Mouse (Mus musculus): ENCODE results near the gene Rgs3. TPM values are rescaled to one million over a fixed set of nuclear protein-coding genes. Genes with fewer than 3 reads are reported as not detected.
A peak's percentile ranks its signal among the peaks of the same experiment; 100 is the strongest.

Rgs3 gene
- total RNA-seq, 2 experiments from 2014 or later, result 20.1 to 32.8 TPM

- peak; percentile 66 for DNase-seq
Observed at GRCm38 (mm10) chr4:62727541-62728303, 168.1 kb downstream of the Rgs3 start.

DNA sequence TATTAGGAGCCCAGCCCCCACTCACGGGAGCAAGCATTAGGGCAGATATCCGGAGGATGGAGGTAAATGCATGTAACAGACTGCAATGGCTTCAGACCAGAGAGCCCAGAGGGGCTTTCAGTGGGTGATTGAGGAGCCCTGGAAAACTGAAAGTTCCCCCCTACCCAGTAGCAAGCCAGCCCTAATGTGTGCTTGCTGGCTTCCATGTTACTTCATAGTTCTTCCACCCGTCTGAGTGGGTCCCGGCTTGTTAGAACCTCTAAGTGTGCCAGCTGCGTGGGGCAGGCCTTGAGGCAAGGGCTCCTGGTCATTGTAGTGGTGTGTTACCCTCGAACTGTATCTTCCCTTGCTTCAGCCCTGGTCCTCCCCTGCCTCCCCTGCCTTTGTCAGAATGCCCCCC, 168.8 kb downstream of the Rgs3 start:
- no peak for DNase-seq

GRCm38 (mm10) chr4:62729191-62729590, 169.5 kb downstream of the Rgs3 start:
- no peak for DNase-seq

DNA sequence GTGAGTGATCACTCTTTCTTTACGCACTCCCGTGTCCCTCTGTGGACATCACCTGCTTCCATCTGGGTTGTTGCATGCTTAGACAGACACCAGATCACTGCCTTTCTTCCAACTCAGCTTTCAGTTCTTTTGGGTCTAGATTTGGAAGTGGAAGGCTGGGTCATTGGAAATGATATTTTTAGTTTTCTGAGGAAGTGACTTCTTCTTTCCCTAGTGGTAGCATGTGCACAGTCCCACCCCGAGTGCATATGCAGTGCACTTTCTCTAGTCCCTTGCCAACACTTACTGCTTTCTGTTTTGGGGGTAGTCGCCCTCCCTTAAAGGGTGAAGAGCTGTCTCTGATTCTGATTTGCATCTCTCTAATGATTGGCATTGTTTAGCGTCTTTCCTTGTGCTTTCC, 170.3 kb downstream of the Rgs3 start:
- no peak for DNase-seq

DNA sequence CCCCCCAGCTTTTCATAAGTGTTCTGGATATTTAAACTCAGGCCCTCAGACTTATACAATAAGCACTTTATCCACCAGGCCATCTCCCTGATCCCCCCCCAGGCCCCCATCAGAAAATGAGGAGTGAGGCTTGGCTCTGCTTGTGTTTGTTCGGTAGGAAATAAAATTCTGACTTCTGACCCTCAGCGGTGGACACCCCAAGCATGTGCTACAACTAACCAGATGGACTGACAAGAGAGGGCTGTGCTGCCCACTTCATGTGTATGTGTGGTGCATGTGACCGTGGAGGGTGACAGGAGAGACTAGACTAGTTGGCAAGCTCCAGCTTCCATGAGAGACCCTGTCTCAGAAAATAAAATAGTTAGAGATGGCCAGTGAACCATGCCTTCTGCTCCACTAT, 171.2 kb downstream of the Rgs3 start:
- DNase-seq, result no peak

GRCm38 (mm10) chr4:62731531-62732063, 171.9 kb downstream of the Rgs3 start:
- peak; percentile 53 for DNase-seq

DNA sequence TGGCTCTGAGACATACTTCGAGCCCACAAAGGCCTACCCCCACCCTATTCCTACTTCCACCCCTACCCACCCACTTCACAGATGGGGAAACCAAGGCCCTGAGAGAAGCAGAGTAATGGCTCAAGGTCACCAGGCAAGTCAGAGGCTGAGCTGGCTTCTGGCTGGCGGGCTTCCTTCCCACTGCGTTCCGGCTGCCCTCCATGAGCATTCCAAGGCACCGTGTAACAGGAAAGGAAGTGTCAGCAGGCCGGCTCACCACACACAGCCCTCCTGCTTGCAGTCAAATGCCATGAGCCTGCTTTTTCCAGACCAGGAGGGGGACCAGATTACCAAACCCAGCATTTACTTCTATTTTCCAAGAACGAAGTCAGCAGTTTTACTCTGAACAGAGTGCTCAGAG, 172.4 kb downstream of the Rgs3 start:
- DNase-seq, result peak; percentile 44

GRCm38 (mm10) chr4:62732840-62733239, 173.2 kb downstream of the Rgs3 start:
- no peak for DNase-seq

- DNase-seq, result no peak
Observed at GRCm38 (mm10) chr4:62733938-62734337, 174.3 kb downstream of the Rgs3 start.

DNA sequence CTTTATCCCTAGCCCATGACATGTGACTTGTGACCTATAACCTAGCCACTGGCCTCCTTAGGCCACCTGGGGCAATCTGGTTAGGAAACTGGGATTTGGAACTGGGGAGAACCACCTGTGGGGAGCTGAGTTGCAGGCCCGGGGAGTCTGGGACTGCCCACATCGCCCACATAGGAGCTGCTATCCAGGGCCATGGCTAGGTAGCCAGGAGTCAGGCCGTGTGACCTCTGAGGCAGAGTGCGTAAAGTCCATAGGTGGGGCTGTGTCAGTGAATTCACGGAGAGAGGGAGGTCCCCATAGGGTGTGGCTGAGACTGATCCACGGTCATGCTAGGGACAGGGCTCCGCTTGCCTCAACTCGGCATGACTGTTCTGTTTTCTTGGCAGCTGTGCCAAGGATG, 175.6 kb downstream of the Rgs3 start:
- DNase-seq, result no peak

- no peak for DNase-seq
Observed at GRCm38 (mm10) chr4:62735878-62736277, 176.2 kb downstream of the Rgs3 start.

DNA sequence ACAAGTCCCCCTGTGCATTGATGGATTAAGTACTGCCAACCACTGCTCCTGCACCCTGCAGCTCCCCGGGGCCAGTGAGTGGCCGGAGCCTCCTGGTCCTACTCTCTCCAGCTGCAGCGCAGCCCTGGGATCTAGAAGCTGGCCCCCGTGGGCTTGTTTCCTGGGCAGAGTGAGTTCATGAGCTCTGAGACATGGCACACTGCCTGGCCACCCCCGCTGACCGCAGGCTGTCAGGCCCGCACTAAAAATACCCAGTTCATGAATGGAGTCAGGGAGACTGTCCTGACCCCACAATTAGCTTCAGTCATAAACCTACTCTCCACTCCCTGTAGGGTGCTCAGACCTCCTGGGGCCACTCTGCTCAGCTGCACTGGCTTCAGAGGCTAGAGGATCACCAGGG, 176.8 kb downstream of the Rgs3 start:
- peak; percentile 69 for DNase-seq

DNA sequence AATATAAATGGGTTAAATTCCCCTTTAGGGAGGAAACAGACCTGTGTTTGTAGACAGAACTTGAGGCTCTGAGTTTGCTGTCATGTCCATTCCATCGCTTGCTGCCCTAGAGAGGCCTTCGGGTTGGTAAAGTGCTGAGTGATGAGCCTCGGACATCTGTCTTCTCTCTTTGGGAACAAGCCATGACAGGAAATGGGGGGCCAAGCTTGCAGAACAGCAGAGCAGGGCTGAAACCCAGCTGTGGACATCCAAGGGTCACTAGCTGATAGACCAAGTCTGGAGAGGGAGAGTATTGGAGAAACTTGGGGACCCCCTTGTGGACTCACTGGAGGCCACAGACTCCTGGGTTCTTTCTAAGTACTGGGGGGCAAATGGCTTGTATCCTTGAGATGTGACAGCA, 177.3 kb downstream of the Rgs3 start:
- no peak for DNase-seq

DNA sequence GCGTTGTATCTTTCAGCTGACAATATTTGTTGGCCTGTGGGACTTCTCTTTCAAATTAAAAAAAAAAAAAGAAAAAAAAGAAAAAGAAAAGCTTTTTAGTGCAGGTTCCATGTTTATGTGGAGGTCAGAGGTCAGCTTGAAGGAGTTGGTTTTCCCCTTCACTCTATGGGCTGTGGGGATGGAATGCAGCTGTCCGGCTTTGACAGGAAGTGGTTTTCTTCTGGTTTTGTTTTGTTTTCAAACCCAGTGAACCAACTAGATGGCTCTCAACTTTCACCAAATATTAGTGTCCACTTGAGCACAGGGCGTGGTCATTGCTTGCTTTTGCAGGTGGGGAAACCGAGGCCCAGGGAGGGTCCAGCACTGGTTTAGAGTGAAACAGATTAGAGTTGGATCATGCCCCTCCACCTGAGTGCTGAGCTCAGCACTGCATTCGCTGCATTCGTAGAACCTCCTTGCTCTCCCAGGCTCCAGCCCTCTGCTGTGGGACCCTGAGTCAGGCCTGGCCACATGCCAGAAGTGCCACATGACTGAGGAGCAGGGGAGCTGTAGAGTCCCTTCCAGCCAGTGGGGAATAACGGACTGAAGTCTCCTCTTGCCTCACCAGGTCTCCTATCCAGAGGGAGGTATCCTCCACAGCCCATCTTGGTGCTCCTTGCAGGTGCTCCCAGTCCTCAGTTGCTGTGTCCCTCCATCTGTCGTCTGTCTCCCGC, 178.5 kb downstream of the Rgs3 start:
- peak; percentile 63 for DNase-seq

GRCm38 (mm10) chr4:62738996-62739395, 179.3 kb downstream of the Rgs3 start:
- DNase-seq, result no peak

- DNase-seq, result no peak
Observed at GRCm38 (mm10) chr4:62739591-62739990, 179.9 kb downstream of the Rgs3 start.

DNA sequence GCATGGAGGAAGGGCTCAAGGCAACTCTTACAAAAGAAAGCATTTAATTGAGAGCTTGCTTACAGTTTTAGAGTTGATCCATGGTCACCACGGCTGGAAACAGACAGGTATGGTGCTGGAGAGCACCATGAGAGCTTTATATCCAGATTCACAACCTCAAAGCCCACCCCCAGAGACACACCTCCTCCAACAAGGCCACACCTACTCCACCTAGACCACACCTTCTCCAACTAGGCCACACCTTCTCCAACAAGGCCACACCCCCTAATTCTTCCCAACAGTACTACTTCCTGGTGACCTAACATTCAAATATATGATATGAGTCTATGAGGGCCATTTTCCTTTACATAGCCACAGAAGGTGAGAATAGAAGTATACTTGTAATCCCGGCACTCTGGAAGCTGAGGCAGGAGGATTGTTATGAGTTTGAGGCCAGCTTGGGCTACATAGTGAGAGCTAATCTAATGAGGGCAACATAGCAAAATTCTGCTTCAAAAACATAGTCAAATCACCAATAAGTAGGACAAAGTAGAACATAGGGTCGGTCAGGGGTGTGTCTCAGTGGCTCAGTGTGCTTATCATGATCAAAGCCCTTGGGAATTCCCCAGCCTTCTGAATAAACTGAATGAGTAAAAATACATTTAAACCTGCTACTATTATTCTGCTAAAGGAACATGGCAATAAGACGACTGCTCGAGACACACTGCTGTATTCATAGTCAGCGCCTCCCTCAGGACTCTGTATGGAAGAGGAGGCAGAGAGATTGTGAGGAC, 180.8 kb downstream of the Rgs3 start:
- no peak for DNase-seq

GRCm38 (mm10) chr4:62741055-62741453, 181.4 kb downstream of the Rgs3 start:
- no peak for DNase-seq

DNA sequence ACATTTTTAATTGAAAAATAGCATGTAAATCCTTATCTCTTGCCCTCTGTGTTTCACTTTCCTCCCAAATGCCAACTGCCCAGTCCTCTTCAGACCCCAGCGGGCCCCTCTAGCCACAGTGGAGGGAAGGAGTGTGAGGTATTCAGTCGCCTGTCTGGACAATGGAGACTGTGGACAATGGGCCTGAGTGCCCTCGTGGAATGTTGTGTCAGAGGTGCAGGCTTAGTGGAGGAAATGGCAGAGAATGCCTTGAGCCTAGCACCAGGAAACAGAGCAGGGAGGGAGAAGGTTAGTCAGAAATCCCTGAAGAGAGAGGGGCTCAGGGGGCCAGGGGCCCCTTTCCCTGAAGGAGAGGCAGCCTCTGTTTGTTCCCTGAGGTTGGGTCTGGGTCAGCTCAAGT, 182.0 kb downstream of the Rgs3 start:
- DNase-seq, result no peak

DNA sequence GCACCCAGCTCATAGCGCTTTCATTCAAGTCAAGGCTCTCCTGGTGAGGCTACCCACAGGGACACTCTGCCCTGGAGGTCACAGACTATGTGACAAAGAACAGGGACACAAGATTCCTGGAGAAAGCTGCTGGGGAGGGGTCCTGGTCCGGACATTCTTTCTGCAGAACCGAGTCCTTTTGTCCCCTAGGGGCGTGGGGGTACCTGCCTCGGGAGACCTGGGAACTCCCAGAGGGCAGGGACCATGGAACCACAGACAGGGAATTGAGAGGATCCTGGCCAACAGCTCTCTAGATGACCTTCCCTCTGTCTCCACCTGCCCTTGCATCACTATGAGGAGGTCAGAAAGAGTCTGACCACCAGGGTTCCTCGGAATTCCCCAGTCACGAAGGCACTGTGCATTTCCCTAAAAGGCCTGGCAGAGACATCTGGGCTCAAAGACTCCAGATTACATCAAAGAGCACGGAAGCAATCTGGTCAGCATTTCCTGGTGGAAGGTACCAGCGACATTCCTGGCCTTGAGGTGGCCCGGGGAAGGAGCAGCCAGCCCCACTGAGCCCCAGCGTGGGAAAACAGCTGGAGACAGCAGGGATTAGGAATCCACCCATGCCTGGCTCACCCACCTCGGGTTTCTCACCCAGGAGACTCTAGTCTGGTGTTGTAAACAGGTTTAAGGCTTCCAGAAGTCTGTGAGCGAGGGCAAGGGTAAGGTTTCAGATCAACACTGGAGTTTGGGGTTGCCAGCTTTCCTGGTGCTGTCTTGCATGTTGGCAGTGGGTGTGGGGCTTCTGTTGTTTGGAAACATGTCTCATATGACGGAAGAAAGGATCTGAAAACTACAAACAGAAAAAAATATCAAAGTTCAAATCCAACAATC, 183.5 kb downstream of the Rgs3 start:
- DNase-seq, result no peak

DNA sequence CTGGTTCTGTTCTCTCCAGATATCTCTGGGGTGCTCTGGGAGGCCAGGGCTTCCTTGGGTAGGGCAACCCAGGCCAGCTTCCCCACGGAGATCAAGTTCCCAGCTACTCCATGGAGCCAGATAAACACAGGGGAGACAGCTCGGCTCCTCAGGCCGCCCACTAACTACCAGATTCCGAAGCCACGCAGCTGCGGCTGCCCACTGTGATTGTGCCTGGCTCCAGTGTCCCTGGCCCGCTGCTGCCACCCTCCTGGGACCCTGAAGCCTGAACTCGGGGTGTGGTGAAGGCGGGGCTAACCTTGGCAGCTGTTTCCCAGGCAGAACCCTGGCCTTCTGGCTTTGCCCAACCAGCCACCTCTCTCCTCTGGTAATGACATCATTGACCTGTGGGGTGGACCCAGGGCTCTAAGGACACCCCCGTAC, 184.9 kb downstream of the Rgs3 start:
- DNase-seq, result no peak

Data from gastrocnemius, postnatal 10 days (tissue).